ENCODE assay signal across 33 mouse cellular contexts in the genomic region with DNA sequence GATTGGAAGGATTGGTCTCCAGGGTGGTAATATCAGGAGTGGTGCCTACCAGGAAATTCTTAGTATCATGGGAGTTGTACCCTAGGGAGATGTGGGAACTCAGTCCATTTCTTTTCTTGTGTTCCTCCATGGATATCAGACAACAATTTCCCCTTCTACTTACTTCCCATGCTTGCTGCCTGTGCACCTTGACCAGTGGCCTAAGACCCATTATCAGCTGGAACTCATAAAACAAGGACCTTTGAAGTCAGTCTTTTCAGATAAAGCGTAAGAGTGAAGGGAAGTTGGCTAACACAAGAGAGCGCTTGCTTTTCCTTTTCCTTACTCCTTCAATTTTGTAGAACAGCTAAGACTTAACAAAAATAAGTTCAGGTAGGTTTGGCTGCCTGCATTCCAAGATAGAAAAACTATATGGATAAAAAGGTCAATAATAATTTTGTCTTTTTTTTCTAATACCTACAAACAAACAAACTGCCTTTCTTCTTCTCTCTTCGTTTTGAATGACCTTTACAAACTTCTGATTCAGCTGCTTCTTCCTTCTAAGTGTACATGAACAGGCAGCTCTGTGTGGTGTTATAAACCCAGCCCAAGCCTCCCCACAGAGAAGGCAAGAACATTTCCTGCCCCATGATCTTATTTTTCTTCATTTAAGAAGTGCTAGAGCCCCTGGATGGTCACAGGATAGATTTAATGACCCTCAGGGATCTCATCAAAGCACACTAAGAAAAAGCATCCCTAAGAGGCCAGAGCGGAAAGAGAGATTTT.
"Had no signal": no experiment of that assay in that cellular context is flagged by ENCODE, and none has a peak within 500 bp of the region (broad histone marks: within the 10 kb centered on the region; RNA-seq: fewer than 3 reads in every experiment).

No protein-coding gene starts in this region.

- H3K9me3 ChIP-seq: heart, embryonic 10.5 days; heart, embryonic 12.5 days; heart, embryonic 13.5 days; heart, embryonic 15.5 days; hindbrain, embryonic 10.5 days; hindbrain, embryonic 12.5 days; hindbrain, embryonic 13.5 days; hindbrain, embryonic 15.5 days; kidney, embryonic 15.5 days had no signal

- H3K27me3 ChIP-seq: heart, embryonic 12.5 days; heart, embryonic 15.5 days; hindbrain, embryonic 12.5 days; hindbrain, embryonic 13.5 days; hindbrain, embryonic 15.5 days had no signal

- H3K36me3 ChIP-seq: heart, embryonic 10.5 days; heart, embryonic 12.5 days; heart, embryonic 13.5 days; heart, embryonic 15.5 days; hindbrain, embryonic 10.5 days; hindbrain, embryonic 12.5 days; hindbrain, embryonic 13.5 days; hindbrain, embryonic 15.5 days; kidney, embryonic 15.5 days had no signal

- H3K4me1 ChIP-seq: heart, embryonic 10.5 days; heart, embryonic 12.5 days; heart, embryonic 13.5 days; heart, embryonic 15.5 days; hindbrain, embryonic 10.5 days; hindbrain, embryonic 12.5 days had no signal

- H3K4me3 ChIP-seq: heart, adult 2 months; heart, embryonic 10.5 days; heart, embryonic 12.5 days; heart, embryonic 13.5 days; heart, embryonic 15.5 days; hindbrain, embryonic 10.5 days; hindbrain, embryonic 12.5 days; hindbrain, embryonic 13.5 days; hindbrain, embryonic 15.5 days; kidney, embryonic 15.5 days; left cerebral cortex, adult 2 months had no signal

- H3K27ac ChIP-seq: heart, adult 2 months; heart, embryonic 10.5 days; heart, embryonic 13.5 days; heart, embryonic 15.5 days; hindbrain, embryonic 10.5 days; hindbrain, embryonic 12.5 days; hindbrain, embryonic 13.5 days; hindbrain, embryonic 14.5 days; hindbrain, embryonic 15.5 days; hindbrain, postnatal 0 days; kidney, embryonic 15.5 days; kidney, postnatal 0 days; left cerebral cortex, adult 2 months had no signal

- DNase-seq: heart, adult 18-20 months; heart, adult 2 months; heart, postnatal 10 days; heart, postnatal 14 days; heart, postnatal 36 days; heart, postnatal 4 days; kidney, adult 11 months; kidney, adult 18-20 months; kidney, adult 2 months; kidney, adult 8-10 months; kidney, adult 9 months; kidney, postnatal 10 days; kidney, postnatal 14 days; kidney, postnatal 25 days; kidney, postnatal 36 days; kidney, postnatal 4 days; layer of hippocampus, adult 9-11 months had no signal

- H3K9ac ChIP-seq: heart, embryonic 12.5 days; heart, embryonic 13.5 days; heart, embryonic 15.5 days; hindbrain, embryonic 12.5 days; hindbrain, embryonic 13.5 days; hindbrain, embryonic 14.5 days; hindbrain, embryonic 15.5 days; kidney, embryonic 15.5 days had no signal

- H3K4me2 ChIP-seq: heart, embryonic 11.5 days; heart, embryonic 12.5 days; heart, embryonic 13.5 days; heart, embryonic 15.5 days; hindbrain, embryonic 12.5 days; hindbrain, embryonic 13.5 days; hindbrain, embryonic 14.5 days; hindbrain, embryonic 15.5 days; kidney, embryonic 15.5 days had no signal

- ATAC-seq: hindbrain, embryonic 16.5 days; hindbrain, postnatal 0 days; inflammation-experienced regulatory T-cells, adult 6 months had no signal
